Mouse (Mus musculus) heart, embryonic 16.5 days (tissue): ENCODE measurements around the gene Gm29644. TPM values are rescaled to one million over a fixed set of nuclear protein-coding genes. Genes with fewer than 3 reads are reported as not detected.
"Not testable (repeated sequence)": the region's sequence is repeated elsewhere in the genome, so short reads cannot be mapped to it uniquely, and the experiment has no call there.

Experiments
- ATAC-seq: fragments of 200-750 bp; cut with Nextera tagmentation; replicated peaks from 2 replicates; pipeline ENCODE4 v1.8.0; 2017; ENCODE audit warnings: moderate number of reproducible peaks; ENCODE audit not compliant: insufficient read depth, low FRiP score; ENCODE audit errors: extremely low read depth
- H3K27ac ChIP-seq: fragments of 300-500 bp; sonication (generic); 2 replicates; pipeline ENCODE4 v1.5.1; 2014; ENCODE audit warnings: mild to moderate bottlenecking, low read length, control low read depth, moderate library complexity
- H3K27me3 ChIP-seq: fragments of 300-500 bp; sonication (generic); 2 replicates; pipeline ENCODE4 v1.6.1; 2014; ENCODE audit warnings: low read length, mixed read lengths; ENCODE audit not compliant: control insufficient read depth, insufficient read depth
- H3K36me3 ChIP-seq: fragments of 300-500 bp; sonication (generic); 2 replicates; pipeline ENCODE4 v1.6.1; 2014; ENCODE audit not compliant: control insufficient read depth, insufficient read depth
- H3K4me1 ChIP-seq: fragments of 300-500 bp; sonication (generic); 2 replicates; pipeline ENCODE4 v1.6.1; 2014; ENCODE audit warnings: low read length, mixed read lengths; ENCODE audit not compliant: control insufficient read depth, insufficient read depth
- H3K4me2 ChIP-seq: fragments of 300-500 bp; sonication (generic); 2 replicates; pipeline ENCODE4 v1.6.1; 2014; ENCODE audit warnings: low read depth, mild to moderate bottlenecking, control low read depth, low read length
- H3K4me3 ChIP-seq: fragments of 300-500 bp; sonication (generic); 2 replicates; pipeline ENCODE4 v1.5.1; 2014; ENCODE audit warnings: mild to moderate bottlenecking, control low read depth, low read length
- H3K9ac ChIP-seq: fragments of 300-500 bp; sonication (generic); 2 replicates; pipeline ENCODE4 v1.6.1; 2014; ENCODE audit warnings: low read length, control low read depth
- H3K9me3 ChIP-seq: fragments of 300-500 bp; sonication (generic); replicated peaks from 2 replicates; pipeline ENCODE4 v1.6.1; 2016; ENCODE audit warnings: low read length; ENCODE audit not compliant: control insufficient read depth
- WGBS: fragments of 180-500 bp; shearing (Covaris S2); extraction: QIAGEN DNeasy Blood & Tissue Kit; methylation state at CpG from one replicate; pipeline ENCODE4 v1.1.7; 2014; 5-methylcytosine and 5-hydroxymethylcytosine counted together
- polyA plus RNA-seq: library from polyadenylated mRNA; unstranded; fragments of >200 nt; fragmentation: Nextera tagmentation; extraction: Ambion mirVana; gene quantifications from 2 replicates; pipeline ENCODE4 v1.2.1, GENCODE M21; 2015

Gm29644 gene
- polyA plus RNA-seq = not detected in 2 replicates

DNA sequence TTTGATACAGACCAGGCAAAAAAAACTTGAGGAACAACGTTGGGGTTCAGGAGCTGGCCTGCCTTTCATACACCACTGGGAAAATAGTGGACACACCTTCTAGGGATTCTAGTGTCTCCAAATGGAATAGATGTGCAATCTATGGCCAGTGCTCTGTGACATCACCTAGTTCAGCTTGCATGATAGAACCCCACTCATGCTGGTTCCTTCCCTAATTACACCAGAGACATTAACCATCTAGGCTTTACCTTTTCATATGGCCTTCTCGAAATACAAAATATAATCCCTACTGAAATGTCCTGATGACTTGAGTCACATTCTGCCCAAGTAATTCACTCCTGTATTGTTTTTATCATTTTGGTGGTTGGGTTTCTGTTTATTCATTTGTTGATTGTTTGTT is at the start of gene Gm29644, which contains the start of gene Gm29423:
Gene Gm29644, minus strand, starts transcription at position 157 of the 400 bp plus-strand sequence.
Gene Gm29423, minus strand, starts transcription at position 101 of the 400 bp plus-strand sequence.
- H3K4me3 ChIP-seq, ATAC-seq, H3K4me1 ChIP-seq, H3K36me3 ChIP-seq, H3K4me2 ChIP-seq, H3K9ac ChIP-seq, H3K27me3 ChIP-seq, H3K9me3 ChIP-seq, H3K27ac ChIP-seq: not testable (repeated sequence)
- no CpG with 5 or more reads among the region's 2 CpGs for WGBS

GRCm38 (mm10) chrY:70273542-70273941 is 29.6 kb downstream of the Gm29644 start, which contains the start of gene Gm21118:
Gm21118 (minus strand) TSS chrY:70273642.
- H3K4me2 ChIP-seq, H3K27me3 ChIP-seq, H3K9me3 ChIP-seq, H3K36me3 ChIP-seq, H3K9ac ChIP-seq, H3K27ac ChIP-seq, H3K4me3 ChIP-seq, ATAC-seq, H3K4me1 ChIP-seq: not testable (repeated sequence)
- WGBS = no CpG with 5 or more reads among the region's 4 CpGs

Other genes with a start within 250 kb of the Gm29644 start
- not detected in 2 replicates for gene Gm21118, start 29.7 kb downstream of the Gm29644 start, polyA plus RNA-seq
- gene Gm29423, start 56 bp downstream of the Gm29644 start, polyA plus RNA-seq = not detected in 2 replicates
- not detected in 2 replicates for gene Gm20888, start 138.5 kb upstream of the Gm29644 start, polyA plus RNA-seq